Mouse (Mus musculus): ENCODE data around the gene Cope. TPM values are rescaled to one million over a fixed set of nuclear protein-coding genes. Genes with fewer than 3 reads are reported as not detected.

Cope gene
- total RNA-seq, 2 experiments from 2014 or later, result 137 to 145 TPM

DNA sequence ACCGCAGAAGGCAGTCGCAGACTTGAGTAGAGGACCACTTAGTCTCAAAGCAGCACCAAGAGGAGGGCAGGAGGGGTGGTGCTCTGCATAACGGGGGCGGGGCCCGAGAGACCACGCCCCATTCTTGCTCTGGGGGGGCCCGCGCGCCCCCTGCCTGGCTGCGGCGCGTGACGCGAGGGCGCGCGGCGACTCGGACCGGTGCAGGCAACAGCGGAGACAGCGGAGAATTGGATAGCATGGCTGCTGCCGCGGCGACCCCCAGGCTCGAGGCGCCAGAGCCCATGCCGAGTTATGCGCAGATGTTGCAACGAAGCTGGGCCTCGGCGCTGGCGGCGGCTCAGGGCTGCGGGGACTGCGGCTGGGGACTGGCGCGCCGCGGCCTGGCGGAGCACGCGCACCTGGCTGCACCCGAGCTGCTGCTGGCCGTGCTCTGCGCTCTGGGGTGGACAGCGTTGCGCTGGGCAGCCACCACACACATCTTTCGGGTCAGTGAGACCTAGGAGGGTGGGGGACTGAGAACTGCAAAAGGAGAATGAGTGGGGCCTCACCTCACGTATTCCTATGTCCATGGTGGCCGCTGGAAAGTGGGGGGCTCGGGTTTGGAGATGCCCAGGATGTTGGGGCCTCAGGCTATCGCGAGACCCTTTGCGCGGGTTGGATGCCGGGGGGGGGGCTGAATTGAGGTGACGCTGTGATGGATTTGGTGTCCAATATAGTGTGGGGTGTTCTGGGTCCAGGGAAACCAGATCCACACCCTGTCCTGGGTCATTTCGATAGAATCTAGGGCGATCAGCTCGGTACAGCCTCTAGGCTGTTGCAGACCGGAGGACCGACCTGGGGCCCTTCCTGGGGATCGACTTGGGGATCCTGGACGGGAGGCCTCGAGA, 13.5 kb downstream of the Cope start, which contains the start of gene Cers1:
Cers1 (plus strand) TSS at position 152 of the 887 bp plus-strand sequence.
- Histone ChIP-seq H3K27ac (peak within 1 kb of the TSS; percentile 97), H3K4me3 (peak within 1 kb of the TSS; percentile 93)
- no peak for TF ChIP-seq CTCF (IDR thresholded peaks at IDR 0.05)
- peak; percentile 84 to 86 for DNase-seq (ENCODE audit: extremely low spot score in 1 of 2, low spot score in 2 of 2)
- intact Hi-C loops (cut with DNase I), result no loop called here

DNA sequence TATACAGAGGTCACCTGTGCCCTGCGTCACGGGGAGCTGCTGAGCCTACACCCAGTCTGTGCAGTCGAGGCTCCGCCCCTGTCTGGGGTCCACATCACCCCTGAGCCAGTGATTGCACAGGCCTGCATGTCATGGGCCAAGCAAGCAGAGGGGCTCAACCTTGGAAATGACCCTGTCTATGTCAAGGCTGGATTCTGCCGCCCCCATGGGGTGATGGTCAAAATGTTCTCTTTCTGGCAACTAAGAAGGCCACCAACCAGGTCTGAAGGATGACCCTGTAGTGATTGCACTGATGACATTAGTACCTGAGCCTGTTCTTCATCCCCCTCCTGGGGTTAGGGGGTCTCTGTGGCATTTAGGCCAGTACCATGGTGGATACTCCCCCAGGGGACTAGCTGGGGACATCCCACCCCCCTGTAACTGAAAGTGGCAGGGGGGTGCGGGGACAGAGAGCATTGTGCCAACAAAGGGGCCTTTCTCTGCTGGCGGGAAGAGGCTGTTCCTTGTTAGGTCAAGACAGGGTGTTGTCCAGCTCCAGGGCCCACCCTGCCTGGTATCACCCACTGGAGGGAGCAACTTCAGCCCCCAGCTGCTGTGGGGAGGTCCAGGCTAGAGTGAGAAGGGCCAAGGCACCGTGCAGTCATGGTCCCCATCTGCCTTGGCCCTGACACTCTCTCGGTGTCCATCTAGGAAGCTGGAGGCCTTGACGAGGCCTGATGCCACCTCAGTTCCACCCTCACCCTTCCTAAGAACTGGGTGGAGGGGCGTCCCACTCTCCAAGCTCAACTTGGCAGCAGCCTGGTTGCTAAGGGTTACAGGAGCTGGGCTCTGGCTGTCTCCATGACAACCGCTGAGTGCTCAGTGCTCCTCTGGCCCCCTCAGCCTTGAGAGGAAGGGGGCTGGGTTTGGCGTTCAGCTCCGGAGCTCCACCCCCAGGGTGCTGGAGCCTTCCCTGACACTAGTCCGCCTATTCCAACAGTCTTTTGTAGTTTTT, 14.5 kb downstream of the Cope start:
- TF ChIP-seq CTCF (IDR thresholded peaks at IDR 0.05), result no peak
- intact Hi-C loops (cut with DNase I), result no loop called here
- Histone ChIP-seq H3K27ac (peak overlapping the region; percentile 97), H3K4me3 (peak overlapping the region; percentile 93)
- DNase-seq (ENCODE audit: extremely low spot score in 1 of 2, low spot score in 2 of 2), result peak; percentile 83 to 88

DNA sequence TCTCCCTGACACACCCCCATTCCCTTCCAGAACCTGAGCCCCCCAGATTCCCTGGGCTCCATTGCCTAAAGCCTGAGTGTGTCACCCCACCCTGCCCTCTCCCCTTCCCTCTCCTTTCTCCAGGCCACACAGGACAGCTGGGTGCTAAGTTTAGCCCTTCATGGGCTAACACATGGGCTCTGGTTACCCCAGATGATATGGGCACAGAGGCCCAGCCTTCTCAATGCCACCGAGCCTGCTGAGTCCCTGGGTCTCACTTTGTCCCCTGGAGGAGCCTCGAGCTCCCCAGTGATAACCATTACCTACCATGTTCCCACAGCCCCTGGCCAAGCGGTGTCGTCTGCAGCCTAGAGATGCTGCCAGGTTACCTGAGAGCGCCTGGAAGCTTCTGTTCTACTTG, 15.6 kb downstream of the Cope start:
- H3K27ac ChIP-seq, result peak overlapping the region; percentile 9; the same call in 1 of the 2 replicates
- no peak overlapping the region for H3K4me3 ChIP-seq
- no peak for DNase-seq (ENCODE audit: extremely low spot score in 1 of 2, low spot score in 2 of 2)
- TF ChIP-seq CTCF (IDR thresholded peaks at IDR 0.05), result no peak
- intact Hi-C loops (cut with DNase I), result no loop called here

DNA sequence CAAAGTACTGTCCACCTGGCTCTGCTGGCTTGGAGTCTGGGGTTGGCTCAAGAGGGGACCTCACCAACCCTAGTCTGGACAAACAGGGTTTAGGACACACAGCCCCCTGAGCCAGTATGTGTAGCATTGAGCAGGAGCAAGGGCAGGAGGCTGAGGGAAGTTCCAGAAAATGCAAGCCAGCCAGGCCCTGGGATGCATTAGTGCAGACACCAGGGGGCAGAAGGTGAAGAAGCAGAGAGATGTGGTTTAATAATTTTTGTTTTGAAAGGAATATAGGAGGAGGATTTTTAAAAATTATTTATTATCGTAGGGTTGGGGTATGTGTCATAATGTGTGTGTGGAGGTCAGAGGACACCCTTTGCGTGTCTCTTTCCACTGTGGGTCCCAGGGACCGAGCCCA, 21.4 kb downstream of the Cope start:
- no peak for DNase-seq (ENCODE audit: extremely low spot score in 1 of 2, low spot score in 2 of 2)
- intact Hi-C loops (cut with DNase I), result no loop called here
- Histone ChIP-seq H3K27ac (no peak overlapping the region), H3K4me3 (no peak overlapping the region)
- TF ChIP-seq CTCF (IDR thresholded peaks at IDR 0.05), result no peak

DNA sequence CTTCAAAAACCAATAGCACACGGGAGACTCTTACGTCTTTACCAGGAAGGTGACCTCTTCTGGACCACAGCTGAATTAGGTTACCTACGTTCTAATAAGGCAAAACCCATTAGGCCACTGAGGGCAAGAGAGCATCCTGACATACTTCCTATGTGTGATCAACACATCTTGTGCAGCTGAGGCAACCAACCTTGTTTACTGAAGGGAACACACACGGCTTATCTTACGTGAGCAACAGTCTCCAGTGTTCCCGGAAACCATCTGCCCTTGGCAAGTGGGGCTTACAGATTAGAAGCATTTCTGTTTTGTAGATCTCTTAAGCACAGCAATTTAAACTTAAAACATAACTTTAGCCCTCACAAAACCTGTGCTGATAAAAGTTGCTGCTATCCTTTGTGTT, 25.2 kb downstream of the Cope start:
- H3K27ac ChIP-seq, result no peak overlapping the region
- DNase-seq (ENCODE audit: extremely low spot score in 1 of 2, low spot score in 2 of 2), result no peak
- intact Hi-C loops (cut with DNase I), result no loop called here

DNA sequence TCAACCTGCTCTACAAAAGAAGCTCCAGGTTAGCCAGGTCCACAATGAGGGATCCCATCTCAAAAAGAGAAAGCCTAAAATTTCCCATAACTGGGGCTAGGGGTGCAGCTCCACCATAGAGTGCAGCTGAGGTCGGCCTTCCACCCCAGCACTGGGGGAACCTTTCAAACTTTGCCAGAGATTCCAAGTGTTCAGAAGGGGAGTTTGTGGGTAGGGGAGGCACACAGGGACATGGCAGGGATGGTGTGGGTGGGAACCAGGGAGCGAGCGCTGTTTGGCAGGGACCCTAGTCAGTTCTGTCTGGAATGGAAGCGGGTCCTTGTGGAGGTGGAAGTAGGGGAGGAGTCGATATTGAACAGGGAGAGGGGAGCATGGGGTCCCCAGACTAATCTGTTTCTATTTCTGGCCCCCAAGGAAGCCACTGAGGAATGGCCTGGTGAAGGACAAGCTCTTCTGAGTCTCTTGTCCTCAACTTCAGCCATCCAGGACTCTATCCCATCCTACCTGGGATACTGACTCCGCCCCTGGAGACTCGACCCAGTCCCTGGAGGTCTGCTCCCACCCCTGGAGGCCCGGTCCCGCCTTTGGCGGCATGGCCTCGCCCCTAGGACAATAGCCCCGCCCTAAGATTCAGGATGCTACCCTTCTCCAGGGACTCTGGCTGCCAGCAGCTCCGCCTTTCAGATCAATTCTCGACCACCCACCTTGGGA, 27.0 kb downstream of the Cope start, which contains the start of gene Gdf1:
Gdf1 (plus strand) TSS at position 694 of the 711 bp plus-strand sequence.
- intact Hi-C loops (cut with DNase I), result no loop called here
- H3K27ac ChIP-seq, result peak within 1 kb of the TSS; percentile 63
- no peak for TF ChIP-seq CTCF (IDR thresholded peaks at IDR 0.05)
- DNase-seq (ENCODE audit: extremely low spot score in 1 of 2, low spot score in 2 of 2), result no peak
- no peak within 1 kb of the TSS for H3K4me3 ChIP-seq

More for the DNA sequence above, 25.2 kb downstream of the Cope start:
- TF ChIP-seq CTCF (IDR thresholded peaks at IDR 0.05), result no peak
- H3K4me3 ChIP-seq, result no peak overlapping the region

DNA sequence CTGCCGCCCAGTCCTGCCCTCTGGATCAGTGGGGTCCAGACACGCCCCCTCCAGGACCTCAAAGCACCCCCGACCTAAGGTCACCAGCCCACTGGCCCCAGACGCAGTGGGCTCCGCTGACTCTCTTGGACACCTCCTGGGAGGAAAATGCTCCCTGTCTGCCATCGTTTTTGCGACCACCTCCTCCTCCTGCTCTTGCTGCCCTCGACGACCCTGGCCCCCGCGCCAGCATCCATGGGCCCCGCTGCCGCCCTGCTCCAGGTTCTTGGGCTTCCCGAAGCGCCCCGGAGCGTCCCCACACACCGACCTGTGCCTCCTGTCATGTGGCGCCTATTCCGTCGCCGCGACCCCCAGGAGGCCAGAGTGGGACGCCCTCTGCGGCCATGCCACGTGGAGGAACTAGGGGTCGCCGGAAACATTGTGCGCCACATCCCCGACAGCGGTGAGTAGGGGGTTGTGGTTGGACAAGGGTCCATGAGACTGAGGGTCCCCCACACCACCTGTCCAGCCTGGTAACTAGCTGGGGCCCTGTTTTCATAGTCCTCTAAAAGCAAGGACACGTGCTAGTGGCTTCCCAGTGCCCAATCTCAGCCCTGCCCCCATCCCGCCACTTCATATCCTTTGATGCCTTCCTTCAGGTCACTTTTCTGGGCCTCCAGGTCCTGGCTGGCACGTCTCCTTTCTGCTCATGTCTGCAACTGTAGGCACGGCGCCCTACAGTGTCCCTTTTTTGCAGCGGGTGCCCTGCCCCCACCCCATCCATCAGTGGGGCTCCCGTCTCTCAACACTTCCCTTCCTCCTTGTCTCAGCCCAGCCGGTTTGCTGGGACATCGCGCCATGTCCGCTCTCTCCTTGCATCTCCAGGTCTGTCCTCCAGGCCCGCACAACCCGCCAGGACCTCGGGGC, 27.8 kb downstream of the Cope start:
- intact Hi-C loops (cut with DNase I), result no loop called here
- Histone ChIP-seq H3K4me3 (no peak overlapping the region), H3K27ac (peak overlapping the region; percentile 63)
- DNase-seq (ENCODE audit: extremely low spot score in 1 of 2, low spot score in 2 of 2), result peak in 1 of 2 experiments; percentile 37
- no peak for TF ChIP-seq CTCF (IDR thresholded peaks at IDR 0.05)

DNA sequence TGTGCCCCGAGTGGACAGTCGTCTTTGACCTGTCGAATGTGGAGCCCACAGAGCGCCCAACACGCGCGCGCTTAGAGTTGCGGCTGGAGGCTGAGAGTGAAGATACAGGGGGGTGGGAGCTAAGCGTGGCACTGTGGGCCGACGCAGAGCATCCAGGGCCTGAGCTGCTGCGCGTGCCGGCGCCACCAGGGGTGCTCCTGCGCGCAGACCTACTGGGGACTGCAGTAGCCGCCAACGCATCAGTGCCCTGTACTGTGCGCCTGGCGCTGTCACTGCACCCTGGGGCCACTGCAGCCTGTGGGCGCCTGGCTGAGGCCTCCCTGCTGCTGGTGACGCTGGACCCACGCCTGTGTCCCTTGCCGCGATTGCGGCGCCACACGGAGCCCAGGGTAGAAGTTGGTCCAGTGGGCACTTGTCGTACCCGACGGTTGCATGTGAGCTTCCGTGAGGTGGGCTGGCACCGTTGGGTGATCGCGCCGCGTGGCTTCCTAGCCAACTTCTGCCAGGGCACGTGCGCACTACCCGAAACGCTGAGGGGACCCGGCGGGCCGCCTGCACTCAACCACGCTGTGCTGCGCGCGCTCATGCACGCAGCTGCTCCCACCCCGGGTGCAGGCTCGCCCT, 28.5 kb downstream of the Cope start:
- TF ChIP-seq CTCF (IDR thresholded peaks at IDR 0.05), result peak; percentile 55
- Histone ChIP-seq H3K4me3 (no peak overlapping the region), H3K27ac (peak overlapping the region; percentile 63)
- intact Hi-C loops (cut with DNase I), result no loop called here
- peak; percentile 67 to 70 for DNase-seq (ENCODE audit: extremely low spot score in 1 of 2, low spot score in 2 of 2)

DNA sequence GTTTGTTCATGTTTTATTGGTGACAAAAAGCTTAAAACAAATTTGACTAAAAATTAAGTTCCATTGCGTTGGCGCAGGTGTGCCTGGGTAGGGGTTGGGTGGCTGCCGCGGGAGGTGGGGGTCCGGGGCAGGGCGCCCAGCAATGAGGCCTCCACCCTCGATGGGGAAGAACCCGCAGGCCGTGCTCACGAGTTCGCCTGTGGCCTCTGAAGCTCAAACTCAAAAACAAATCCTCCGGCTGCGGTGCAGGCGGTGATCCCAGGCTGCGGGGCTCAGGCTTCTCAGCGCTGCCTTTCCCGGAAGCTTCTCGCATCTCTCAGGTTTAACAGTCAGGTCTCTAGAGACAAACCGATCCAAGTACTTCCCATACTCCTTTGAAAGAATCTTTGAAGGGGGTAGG, 29.2 kb downstream of the Cope start:
- peak overlapping the region; percentile 63 for H3K27ac ChIP-seq
- TF ChIP-seq CTCF (IDR thresholded peaks at IDR 0.05), result no peak
- no peak overlapping the region for H3K4me3 ChIP-seq
- DNase-seq (ENCODE audit: extremely low spot score in 1 of 2, low spot score in 2 of 2), result peak in 1 of 2 experiments; percentile 41
- intact Hi-C loops (cut with DNase I), result no loop called here
